Mouse (Mus musculus): ENCODE data around the gene Stt3b.

Stt3b gene

GRCm38 (mm10) chr9:115261896-115262295 lies 48.3 kb downstream of the Stt3b start:
- DNase-seq (ENCODE audit: low read depth): no peak

- peak; percentile 11 for DNase-seq (ENCODE audit: low read depth)
Observed at GRCm38 (mm10) chr9:115261456-115261855, 48.8 kb downstream of the Stt3b start.

- DNase-seq (ENCODE audit: low read depth): no peak
Observed at GRCm38 (mm10) chr9:115260464-115260863, 49.8 kb downstream of the Stt3b start.

GRCm38 (mm10) chr9:115259866-115260265 lies 50.4 kb downstream of the Stt3b start:
- no peak for DNase-seq (ENCODE audit: low read depth)

GRCm38 (mm10) chr9:115257733-115258286 lies 52.4 kb downstream of the Stt3b start:
- no peak for DNase-seq (ENCODE audit: low read depth)

GRCm38 (mm10) chr9:115249145-115249544 lies 61.1 kb downstream of the Stt3b start:
- DNase-seq (ENCODE audit: low read depth): no peak

GRCm38 (mm10) chr9:115245092-115245491 lies 65.1 kb downstream of the Stt3b start:
- no peak for DNase-seq (ENCODE audit: low read depth)

- DNase-seq (ENCODE audit: low read depth): no peak
Observed at GRCm38 (mm10) chr9:115243630-115244029, 66.6 kb downstream of the Stt3b start.

- DNase-seq (ENCODE audit: low read depth): no peak
Observed at GRCm38 (mm10) chr9:115239861-115240260, 70.4 kb downstream of the Stt3b start.

- DNase-seq (ENCODE audit: low read depth): no peak
Observed at GRCm38 (mm10) chr9:115237943-115238342, 72.3 kb downstream of the Stt3b start.

GRCm38 (mm10) chr9:115236352-115236841 lies 73.8 kb downstream of the Stt3b start:
- DNase-seq (ENCODE audit: low read depth): no peak

GRCm38 (mm10) chr9:115234561-115234960 lies 75.7 kb downstream of the Stt3b start:
- DNase-seq (ENCODE audit: low read depth): no peak

- no peak for DNase-seq (ENCODE audit: low read depth)
Observed at GRCm38 (mm10) chr9:115233721-115234120, 76.5 kb downstream of the Stt3b start.

- DNase-seq (ENCODE audit: low read depth): no peak
Observed at GRCm38 (mm10) chr9:115231476-115231875, 78.7 kb downstream of the Stt3b start.

- DNase-seq (ENCODE audit: low read depth): no peak
Observed at GRCm38 (mm10) chr9:115230141-115230540, 80.1 kb downstream of the Stt3b start.

- no peak for DNase-seq (ENCODE audit: low read depth)
Observed at GRCm38 (mm10) chr9:115229676-115230075, 80.5 kb downstream of the Stt3b start.

GRCm38 (mm10) chr9:115229145-115229544 lies 81.1 kb downstream of the Stt3b start:
- DNase-seq (ENCODE audit: low read depth): no peak

GRCm38 (mm10) chr9:115224744-115225354 lies 85.4 kb downstream of the Stt3b start:
- DNase-seq (ENCODE audit: low read depth): no peak

- no peak for DNase-seq (ENCODE audit: low read depth)
Observed at GRCm38 (mm10) chr9:115221265-115221664, 89.0 kb downstream of the Stt3b start.

GRCm38 (mm10) chr9:115220466-115220865 lies 89.8 kb downstream of the Stt3b start:
- DNase-seq (ENCODE audit: low read depth): no peak

- no peak for DNase-seq (ENCODE audit: low read depth)
Observed at GRCm38 (mm10) chr9:115217984-115218383, 92.2 kb downstream of the Stt3b start.

GRCm38 (mm10) chr9:115215830-115216701 lies 94.2 kb downstream of the Stt3b start:
- DNase-seq (ENCODE audit: low read depth): no peak
